Mouse (Mus musculus) lung, postnatal 0 days (tissue): Measurements from ENCODE around the gene Srd5a1.

Source experiments
- CTCF ChIP-seq: IDR thresholded peaks from 2 replicates; pipeline ENCODE4 v1.5.1; 2016; ENCODE audit warnings: antibody characterized with exemption, mild to moderate bottlenecking
- EP300 ChIP-seq: IDR thresholded peaks from 2 replicates; pipeline ENCODE4 v1.6.1; 2016; ENCODE audit warnings: antibody characterized with exemption, mild to moderate bottlenecking, control low read depth

DNA sequence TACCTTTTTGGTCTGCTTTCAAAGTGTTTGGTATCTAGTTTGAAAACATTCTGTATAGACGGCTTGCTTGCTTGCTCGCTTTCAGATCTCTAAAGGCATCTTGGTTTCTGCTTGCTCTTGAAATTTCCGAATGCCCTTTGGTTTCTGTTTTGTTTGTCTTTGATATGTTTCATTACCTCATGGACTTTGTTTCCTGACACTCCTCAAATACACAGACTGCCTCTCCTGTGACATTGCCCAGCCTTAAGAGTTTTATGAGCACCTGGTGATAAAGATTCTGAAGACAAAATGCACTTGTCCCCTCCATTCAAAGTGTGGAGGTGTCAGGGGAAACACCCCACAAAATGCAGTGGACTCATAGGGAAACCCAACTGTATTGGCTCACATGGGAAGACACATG is 47.3 kb downstream of the Srd5a1 start:
- no peak for TF ChIP-seq CTCF
- no peak for TF ChIP-seq EP300
